Mouse (Mus musculus) neural tube, embryonic 12.5 days (tissue): ENCODE data around the gene Tax1bp1. TPM values are rescaled to one million over a fixed set of nuclear protein-coding genes. Genes with fewer than 3 reads are reported as not detected.

Experiments
- ATAC-seq: fragments of 200-750 bp; cut with Nextera tagmentation; 2 replicates; pipeline ENCODE4 v1.8.0; 2017; ENCODE audit warnings: low read depth, mild to moderate bottlenecking, moderate TSS enrichment, moderate library complexity; ENCODE audit not compliant: low FRiP score
- H3K27ac ChIP-seq: fragments of 300-500 bp; sonication (generic); 2 replicates; pipeline ENCODE4 v1.5.1; 2016
- H3K27me3 ChIP-seq: fragments of 300-500 bp; sonication (generic); replicated peaks from 2 replicates; pipeline ENCODE4 v1.6.1; 2016; ENCODE audit warnings: mild to moderate bottlenecking
- H3K36me3 ChIP-seq: fragments of 300-500 bp; sonication (generic); 2 replicates; pipeline ENCODE4 v1.6.1; 2016; ENCODE audit warnings: mild to moderate bottlenecking
- H3K4me1 ChIP-seq: fragments of 300-500 bp; sonication (generic); 2 replicates; pipeline ENCODE4 v1.6.1; 2016
- H3K4me2 ChIP-seq: fragments of 300-500 bp; sonication (generic); replicated peaks from 2 replicates; pipeline ENCODE4 v1.6.1; 2016; ENCODE audit warnings: mild to moderate bottlenecking
- H3K4me3 ChIP-seq: fragments of 300-500 bp; sonication (generic); 2 replicates; pipeline ENCODE4 v1.5.1; 2016
- H3K9ac ChIP-seq: fragments of 300-500 bp; sonication (generic); 2 replicates; pipeline ENCODE4 v1.6.1; 2016; ENCODE audit warnings: mild to moderate bottlenecking
- H3K9me3 ChIP-seq: fragments of 300-500 bp; sonication (generic); 2 replicates; pipeline ENCODE4 v1.6.1; 2016; ENCODE audit warnings: mild to moderate bottlenecking
- WGBS: fragments of 180-500 bp; shearing (Covaris S2); methylation state at CpG from one replicate; pipeline ENCODE4 v1.1.7; 2016; 5-methylcytosine and 5-hydroxymethylcytosine counted together
- polyA plus RNA-seq: library from polyadenylated mRNA; unstranded; fragments of >200 nt; fragmentation: Nextera tagmentation; extraction: Ambion mirVana; gene quantifications from 2 replicates; pipeline ENCODE4 v1.2.1, GENCODE M21; 2016

Gene Tax1bp1
- polyA plus RNA-seq, 1 experiment from 2014 or later: 132 TPM

DNA sequence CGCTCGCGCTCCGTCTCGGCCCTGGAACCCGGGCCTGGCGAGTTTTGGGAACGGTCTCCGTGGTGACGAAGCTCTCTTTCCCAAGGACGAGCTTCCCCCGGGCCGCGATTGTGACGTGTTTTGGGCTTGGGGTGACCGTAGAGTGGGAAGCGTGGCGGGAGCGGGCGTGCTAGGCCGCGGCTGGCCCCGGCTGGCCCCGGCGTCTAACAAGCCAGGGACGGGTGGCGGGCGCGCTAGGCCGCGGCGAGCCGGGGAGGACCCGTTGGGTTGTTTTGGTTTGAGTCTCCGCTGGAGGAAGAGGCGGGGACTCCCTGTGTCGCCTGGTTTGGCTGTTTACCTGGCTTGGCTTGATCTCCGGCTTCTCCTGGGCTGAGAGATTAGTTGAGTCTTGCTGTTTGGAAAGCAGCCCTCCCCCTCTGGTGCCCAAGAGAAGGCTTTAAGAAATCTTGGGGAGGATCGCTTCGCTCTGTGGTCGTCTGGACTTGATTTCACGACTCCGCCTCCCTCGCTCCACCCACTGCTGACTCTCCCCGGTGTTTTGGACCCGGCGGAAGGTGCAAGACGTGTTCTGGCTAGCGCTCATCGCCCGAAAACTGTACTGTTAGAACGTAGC is 474 bp downstream of the Tax1bp1 start:
- peak overlapping the region; percentile 81 for H3K4me2 ChIP-seq
- H3K36me3 ChIP-seq: no peaks in the 10 kb centered on the region
- peaks cover 3% of the 10 kb centered on the region; the same call in 1 of the 2 replicates for H3K4me1 ChIP-seq
- H3K4me3 ChIP-seq: peak overlapping the region; percentile 81
- WGBS: under 1% methylated on average over 52 of the region's 52 CpGs
- H3K9ac ChIP-seq: peak overlapping the region; percentile 76
- peak; percentile 72 for ATAC-seq
- H3K27me3 ChIP-seq: no peaks in the 10 kb centered on the region
- H3K9me3 ChIP-seq: no peaks in the 10 kb centered on the region
- H3K27ac ChIP-seq: peak overlapping the region; percentile 72

DNA sequence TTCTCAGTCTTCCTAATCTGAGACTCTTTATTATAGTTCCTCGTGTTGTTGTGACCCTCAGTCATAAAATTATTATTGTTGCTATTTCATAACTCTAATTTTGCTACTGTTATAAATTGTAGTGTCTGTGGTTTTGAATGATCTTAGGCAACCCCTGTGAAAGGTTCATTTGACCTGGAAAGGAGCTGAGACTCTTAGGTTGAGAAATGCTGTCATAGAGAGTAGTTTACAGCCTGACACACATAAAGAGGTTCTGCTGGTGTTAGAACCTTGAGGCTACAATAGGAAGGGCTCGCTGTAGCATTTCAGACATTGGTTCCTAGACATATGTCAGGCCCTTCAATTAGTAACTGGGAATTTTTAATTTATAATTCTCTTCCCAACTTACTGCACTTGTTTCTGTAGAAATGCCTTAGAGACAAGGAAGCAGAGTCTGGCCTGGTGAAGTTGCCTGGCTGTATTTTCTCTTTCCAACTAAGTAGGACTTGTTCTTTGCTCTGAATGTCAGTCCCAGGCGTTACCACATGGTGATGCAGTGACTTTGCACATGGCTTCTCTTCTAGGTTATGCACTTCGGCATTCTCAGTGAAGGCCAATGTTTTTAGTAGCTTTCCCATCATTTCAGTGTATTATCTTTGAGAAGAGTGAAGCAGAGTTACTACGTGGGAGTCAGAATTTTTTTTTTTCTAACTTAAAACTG is 4.1 kb downstream of the Tax1bp1 start:
- 86% methylated on average over 5 of the region's 5 CpGs for WGBS
- Histone ChIP-seq H3K4me3 (no peak overlapping the region), H3K9me3 (no peaks in the 10 kb centered on the region), H3K4me1 (peaks cover 3% of the 10 kb centered on the region; the same call in 1 of the 2 replicates), H3K36me3 (0 out of 2 replicates have a peak, but pooled peaks cover 4% of the 10 kb centered on the region), H3K9ac (no peak overlapping the region), H3K4me2 (no peak overlapping the region), H3K27ac (no peak overlapping the region), H3K27me3 (no peaks in the 10 kb centered on the region)
- no peak for ATAC-seq

- Histone ChIP-seq H3K4me1 (no peaks in the 10 kb centered on the region), H3K4me3 (no peak overlapping the region), H3K4me2 (no peak overlapping the region), H3K27ac (no peak overlapping the region), H3K9ac (no peak overlapping the region), H3K27me3 (no peaks in the 10 kb centered on the region), H3K9me3 (no peaks in the 10 kb centered on the region), H3K36me3 (peaks cover 14% of the 10 kb centered on the region)
- WGBS: 62% methylated on average over 8 of the region's 8 CpGs
- ATAC-seq: no peak
Measured at GRCm38 (mm10) chr6:52724805-52725439, 11.4 kb downstream of the Tax1bp1 start.

- ATAC-seq: no peak
- peaks cover 10% of the 10 kb centered on the region for H3K36me3 ChIP-seq
Measured at GRCm38 (mm10) chr6:52730338-52730737, 16.8 kb downstream of the Tax1bp1 start.

DNA sequence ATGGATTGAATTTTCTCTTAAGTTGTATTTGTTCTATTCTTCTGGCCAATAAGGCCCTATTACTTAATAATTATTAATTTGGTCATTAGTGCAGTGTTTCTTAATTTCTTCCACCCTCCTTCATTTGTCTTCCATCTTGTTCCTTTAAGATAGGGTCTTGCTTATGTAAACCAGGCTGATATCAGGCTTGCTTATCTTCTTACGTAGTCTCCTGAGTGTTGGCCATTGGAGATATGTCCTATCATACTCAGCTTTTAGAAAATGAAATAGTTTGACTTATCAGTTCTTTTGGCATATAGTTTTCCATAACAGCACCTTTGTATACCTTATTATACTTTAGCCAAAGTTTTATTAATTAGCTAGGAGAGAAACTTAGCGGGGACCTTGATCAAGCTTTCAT is 21.1 kb downstream of the Tax1bp1 start:
- WGBS: 98% methylated on average over 2 of the region's 2 CpGs

More at GRCm38 (mm10) chr6:52730338-52730737, 16.8 kb downstream of the Tax1bp1 start:
- H3K27ac ChIP-seq: no peak overlapping the region
- H3K9me3 ChIP-seq: no peaks in the 10 kb centered on the region
- no peak overlapping the region for H3K9ac ChIP-seq
- 88% methylated on average over 4 of the region's 4 CpGs for WGBS
- no peak overlapping the region for H3K4me2 ChIP-seq
- H3K4me3 ChIP-seq: no peak overlapping the region
- H3K4me1 ChIP-seq: no peaks in the 10 kb centered on the region
- H3K27me3 ChIP-seq: no peaks in the 10 kb centered on the region

DNA sequence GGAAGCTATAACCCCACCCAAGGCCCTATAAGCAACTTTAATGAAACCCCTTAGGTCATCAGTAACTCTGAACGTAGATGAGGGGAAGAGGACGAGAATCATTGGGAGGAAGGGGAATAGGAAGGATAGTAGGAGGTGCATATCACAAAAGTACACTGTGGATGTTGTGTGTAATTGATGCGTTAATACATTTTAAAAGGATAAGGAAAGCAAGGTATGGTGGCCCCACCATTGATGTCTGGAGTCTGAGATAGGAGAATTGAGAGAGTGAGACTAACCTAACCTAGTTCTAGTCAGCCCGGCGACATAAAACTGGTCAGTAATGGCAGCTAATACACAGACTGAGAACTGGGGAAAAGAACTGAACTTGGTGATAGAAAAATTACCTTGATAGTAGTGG is 39.3 kb downstream of the Tax1bp1 start:
- WGBS: 93% methylated on average over 5 of the region's 5 CpGs
- H3K27ac ChIP-seq: no peak overlapping the region
- H3K4me1 ChIP-seq: no peaks in the 10 kb centered on the region
- no peak for ATAC-seq
- no peak overlapping the region for H3K4me2 ChIP-seq
- H3K36me3 ChIP-seq: peaks cover 25% of the 10 kb centered on the region
- no peaks in the 10 kb centered on the region for H3K9me3 ChIP-seq
- H3K9ac ChIP-seq: no peak overlapping the region
- no peak overlapping the region for H3K4me3 ChIP-seq
- no peaks in the 10 kb centered on the region for H3K27me3 ChIP-seq

More for the DNA sequence above, 21.1 kb downstream of the Tax1bp1 start:
- no peaks in the 10 kb centered on the region for H3K4me1 ChIP-seq
- no peak overlapping the region for H3K4me3 ChIP-seq
- H3K9me3 ChIP-seq: no peaks in the 10 kb centered on the region
- H3K9ac ChIP-seq: no peak overlapping the region
- H3K36me3 ChIP-seq: peaks cover 18% of the 10 kb centered on the region
- no peak overlapping the region for H3K4me2 ChIP-seq
- ATAC-seq: no peak
- no peaks in the 10 kb centered on the region for H3K27me3 ChIP-seq
- H3K27ac ChIP-seq: no peak overlapping the region

- WGBS: 73% methylated on average over 7 of the region's 7 CpGs
- H3K36me3 ChIP-seq: peaks cover 33% of the 10 kb centered on the region
- no peak overlapping the region for H3K4me2 ChIP-seq
Measured at GRCm38 (mm10) chr6:52765206-52765605, 51.7 kb downstream of the Tax1bp1 start.

GRCm38 (mm10) chr6:52770789-52771188 is 57.3 kb downstream of the Tax1bp1 start:
- Histone ChIP-seq H3K9ac (no peak overlapping the region), H3K4me3 (no peak overlapping the region), H3K9me3 (no peaks in the 10 kb centered on the region), H3K27me3 (no peaks in the 10 kb centered on the region), H3K27ac (no peak overlapping the region), H3K36me3 (peaks cover 23% of the 10 kb centered on the region), H3K4me2 (no peak overlapping the region), H3K4me1 (no peaks in the 10 kb centered on the region)
- WGBS: 84% methylated on average over 1 of the region's 1 CpGs
- ATAC-seq: no peak

More at GRCm38 (mm10) chr6:52765206-52765605, 51.7 kb downstream of the Tax1bp1 start:
- no peak overlapping the region for H3K4me3 ChIP-seq
- H3K4me1 ChIP-seq: no peaks in the 10 kb centered on the region
- H3K27ac ChIP-seq: no peak overlapping the region
- H3K9ac ChIP-seq: no peak overlapping the region
- H3K27me3 ChIP-seq: no peaks in the 10 kb centered on the region
- no peak for ATAC-seq
- no peaks in the 10 kb centered on the region for H3K9me3 ChIP-seq

DNA sequence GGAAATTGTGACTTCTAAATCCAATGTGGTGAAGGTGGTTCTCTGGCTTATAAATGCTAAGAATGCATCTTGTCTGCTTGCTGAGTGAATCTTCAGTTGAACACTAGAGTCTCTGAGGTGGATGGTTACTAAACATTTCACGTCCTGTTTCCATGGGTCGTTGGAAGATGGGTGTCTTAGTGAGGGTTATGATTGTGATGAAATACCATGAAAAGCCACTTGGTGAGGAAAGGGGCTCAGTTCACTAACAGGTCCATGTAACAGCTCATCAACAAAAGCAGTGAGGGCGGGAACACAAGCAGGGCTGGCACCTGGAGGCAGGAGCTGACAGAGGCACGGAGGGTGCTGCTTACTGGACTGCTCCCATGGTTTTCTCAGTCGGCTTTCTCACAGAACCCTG is 59.6 kb downstream of the Tax1bp1 start:
- no peak overlapping the region for H3K4me2 ChIP-seq
- H3K9ac ChIP-seq: no peak overlapping the region

GRCm38 (mm10) chr6:52775350-52775749 is 61.8 kb downstream of the Tax1bp1 start:
- Histone ChIP-seq H3K27ac (no peak overlapping the region), H3K9me3 (no peaks in the 10 kb centered on the region), H3K9ac (no peak overlapping the region), H3K4me3 (no peak overlapping the region), H3K4me1 (no peaks in the 10 kb centered on the region), H3K4me2 (no peak overlapping the region), H3K27me3 (no peaks in the 10 kb centered on the region), H3K36me3 (no peaks in the 10 kb centered on the region)
- no peak for ATAC-seq
- WGBS: 83% methylated on average over 3 of the region's 3 CpGs

More for the DNA sequence above, 59.6 kb downstream of the Tax1bp1 start:
- Histone ChIP-seq H3K9me3 (no peaks in the 10 kb centered on the region), H3K27me3 (no peaks in the 10 kb centered on the region), H3K36me3 (peaks cover 7% of the 10 kb centered on the region), H3K4me3 (no peak overlapping the region), H3K27ac (no peak overlapping the region), H3K4me1 (no peaks in the 10 kb centered on the region)
- WGBS: 87% methylated on average over 5 of the region's 5 CpGs
- ATAC-seq: no peak

- Histone ChIP-seq H3K27me3 (no peaks in the 10 kb centered on the region), H3K27ac (no peak overlapping the region), H3K36me3 (no peaks in the 10 kb centered on the region), H3K9me3 (no peaks in the 10 kb centered on the region), H3K4me2 (no peak overlapping the region), H3K4me3 (no peak overlapping the region), H3K4me1 (no peaks in the 10 kb centered on the region), H3K9ac (no peak overlapping the region)
- ATAC-seq: no peak
- 87% methylated on average over 8 of the region's 8 CpGs for WGBS
Measured at GRCm38 (mm10) chr6:52775956-52776355, 62.4 kb downstream of the Tax1bp1 start.

GRCm38 (mm10) chr6:52777034-52777433 is 63.5 kb downstream of the Tax1bp1 start:
- Histone ChIP-seq H3K36me3 (no peaks in the 10 kb centered on the region), H3K9me3 (no peaks in the 10 kb centered on the region), H3K4me1 (no peaks in the 10 kb centered on the region), H3K4me2 (no peak overlapping the region), H3K9ac (no peak overlapping the region), H3K27ac (no peak overlapping the region), H3K27me3 (no peaks in the 10 kb centered on the region), H3K4me3 (no peak overlapping the region)
- WGBS: 86% methylated on average over 8 of the region's 8 CpGs
- no peak for ATAC-seq
